Mouse (Mus musculus) cerebellum, adult 2 months (tissue): ENCODE results near the gene Pot1b. TPM values are rescaled to one million over a fixed set of nuclear protein-coding genes. Genes with fewer than 3 reads are reported as not detected.

ENCODE experiments used
- DNase-seq, 2 experiments: peaks; one replicate each; pipeline ENCODE4 v3.0.0; 2021
- H3K27ac ChIP-seq: fragments of 200-500 bp; 2 replicates; pipeline ENCODE4 v1.5.1; 2012; ENCODE audit warnings: low read length, control low read depth, inconsistent platforms; ENCODE audit not compliant: insufficient read depth
- H3K27me3 ChIP-seq: fragments of 200-500 bp; 2 replicates; pipeline ENCODE4 v1.6.1; 2012; ENCODE audit warnings: inconsistent platforms, mild to moderate bottlenecking, low read length, moderate library complexity; ENCODE audit not compliant: control insufficient read depth, insufficient read depth
- H3K4me1 ChIP-seq: fragments of 200-500 bp; 2 replicates; pipeline ENCODE4 v1.6.1; 2011; ENCODE audit warnings: low read length; ENCODE audit not compliant: control insufficient read depth, insufficient read depth
- H3K4me3 ChIP-seq: fragments of 200-500 bp; replicated peaks from 2 replicates; pipeline ENCODE3; 2011; ENCODE audit warnings: mild to moderate bottlenecking, low read depth, low read length, control low read depth; ENCODE audit not compliant: insufficient read depth
- CTCF ChIP-seq: fragments of 200-500 bp; IDR thresholded peaks from 2 replicates; pipeline ENCODE4 v1.5.1; 2011; ENCODE audit warnings: low read depth, mild to moderate bottlenecking, control low read depth, low read length, moderate library complexity, borderline replicate concordance; ENCODE audit not compliant: insufficient read depth
- POLR2A ChIP-seq: fragments of 200-500 bp; IDR thresholded peaks from 2 replicates; pipeline ENCODE4 v1.6.1; 2011; ENCODE audit warnings: low read length, control low read depth, borderline replicate concordance; ENCODE audit not compliant: insufficient read depth
- WGBS: fragments of 180-500 bp; shearing (Covaris S2); methylation state at CpG from one replicate; pipeline ENCODE4 v1.1.7; 2018; 5-methylcytosine and 5-hydroxymethylcytosine counted together
- polyA plus RNA-seq: library from polyadenylated mRNA; depleted of rRNA; stranded (reverse); fragments of >200 nt; gene quantifications from 2 replicates; pipeline ENCODE4 v1.2.3, GENCODE M21; 2012; rRNA removed

Pot1b gene
- 7.1 and 7.4 TPM in 2 replicates for polyA plus RNA-seq

DNA sequence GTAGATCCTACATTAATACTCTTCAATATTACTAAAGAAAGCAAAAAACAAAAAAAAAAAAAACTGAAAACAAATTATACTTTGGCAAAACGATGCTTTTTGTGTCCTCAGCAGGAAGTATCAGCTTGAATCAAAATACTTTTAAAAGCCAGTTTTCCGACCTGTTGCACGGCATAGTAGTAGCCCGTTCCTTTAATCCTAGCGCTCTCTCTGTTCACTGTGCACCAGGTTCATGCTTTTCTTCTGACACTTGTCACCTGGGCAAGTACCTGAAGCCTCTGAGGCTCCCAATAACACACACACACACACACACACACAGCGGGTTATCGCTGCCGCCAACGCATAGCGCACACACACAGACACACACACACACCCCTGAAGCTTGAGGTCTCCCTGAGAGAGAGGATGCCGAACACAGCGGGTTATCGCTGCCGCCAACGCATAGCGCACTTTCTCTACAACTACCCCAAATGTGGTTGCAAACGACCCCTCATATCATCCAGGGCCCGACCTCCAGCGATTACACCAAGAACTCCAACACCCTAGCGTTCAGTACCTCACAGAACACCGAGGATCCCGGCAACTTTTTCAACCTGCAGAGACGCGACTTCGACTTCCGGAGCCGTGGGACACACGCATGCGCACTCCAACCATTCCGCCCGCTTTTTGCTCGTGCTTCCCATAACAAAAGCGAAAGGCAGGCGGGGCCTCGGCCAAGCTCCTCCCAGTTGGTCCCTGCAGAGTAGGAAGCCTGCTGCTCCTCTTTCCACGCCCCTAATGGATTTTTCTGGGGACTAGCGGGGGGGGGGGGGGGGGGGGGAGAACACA lies at the start of gene Pot1b:
Gene Pot1b (minus strand): TSS at position 645 of the 828 bp plus-strand sequence.
- WGBS: under 1% methylated on average over 37 of the region's 37 CpGs
- H3K27me3 ChIP-seq: no peaks in the 10 kb centered on the region
- no peaks in the 10 kb centered on the region for H3K4me1 ChIP-seq
- TF ChIP-seq POLR2A (peak; percentile 24; the same call in 1 of the 2 replicates), CTCF (no peak)
- peak within 1 kb of the TSS; percentile 70 for H3K4me3 ChIP-seq
- no peak within 1 kb of the TSS for H3K27ac ChIP-seq
- peak; percentile 94 to 95 for DNase-seq

DNA sequence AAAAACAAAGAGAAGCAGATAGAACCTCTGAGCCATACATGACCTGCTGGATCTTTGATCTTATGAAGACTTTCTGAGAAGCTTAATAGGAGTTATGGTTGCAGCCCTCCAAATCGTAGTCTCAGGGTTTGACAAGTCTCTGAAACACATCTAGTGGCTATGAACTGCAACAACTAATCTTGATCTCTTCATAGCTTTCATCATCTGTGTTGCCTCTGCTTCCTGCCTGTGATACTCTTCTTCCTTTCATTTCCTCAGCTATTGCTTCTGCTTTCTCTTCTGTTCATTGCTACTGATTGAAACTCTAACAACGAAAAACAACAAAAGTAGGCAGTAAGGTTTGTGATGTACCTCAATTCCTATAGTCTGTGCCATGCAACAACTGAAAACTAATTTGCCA lies 38.7 kb upstream of the Pot1b start:
- Histone ChIP-seq H3K4me3 (no peak overlapping the region), H3K27me3 (no peaks in the 10 kb centered on the region), H3K4me1 (no peaks in the 10 kb centered on the region), H3K27ac (no peak overlapping the region)
- DNase-seq: no peak
- TF ChIP-seq POLR2A: no peak
- 79% methylated on average over 2 of the region's 2 CpGs for WGBS

DNA sequence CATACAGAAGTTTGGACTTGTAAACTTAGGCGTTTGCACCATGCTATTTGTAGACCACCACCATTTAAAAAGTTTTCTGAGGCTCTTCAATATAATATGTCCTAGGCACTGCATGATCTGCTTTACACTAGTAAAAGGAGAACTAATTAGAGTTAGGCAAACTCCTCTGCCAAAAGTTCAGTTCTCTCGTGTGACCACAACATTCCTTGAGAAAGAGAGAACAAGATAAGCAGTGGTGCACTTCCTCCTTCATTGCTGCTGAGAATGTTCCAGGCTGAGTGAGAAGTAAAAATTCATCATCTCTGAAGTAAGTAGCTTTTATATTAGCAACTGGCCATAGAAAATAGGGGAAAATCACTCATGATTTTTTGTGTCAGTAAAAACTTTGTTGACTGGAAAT lies 37.4 kb upstream of the Pot1b start, which contains the start of gene Adgre4:
Gene Adgre4 (plus strand): TSS at position 199 of the 400 bp plus-strand sequence.
- H3K4me1 ChIP-seq: no peaks in the 10 kb centered on the region
- TF ChIP-seq POLR2A (no peak), CTCF (no peak)
- H3K27ac ChIP-seq: no peak within 1 kb of the TSS
- no peak within 1 kb of the TSS for H3K4me3 ChIP-seq
- WGBS: 66% methylated on average over 2 of the region's 2 CpGs
- no peak for DNase-seq
- no peaks in the 10 kb centered on the region for H3K27me3 ChIP-seq

DNA sequence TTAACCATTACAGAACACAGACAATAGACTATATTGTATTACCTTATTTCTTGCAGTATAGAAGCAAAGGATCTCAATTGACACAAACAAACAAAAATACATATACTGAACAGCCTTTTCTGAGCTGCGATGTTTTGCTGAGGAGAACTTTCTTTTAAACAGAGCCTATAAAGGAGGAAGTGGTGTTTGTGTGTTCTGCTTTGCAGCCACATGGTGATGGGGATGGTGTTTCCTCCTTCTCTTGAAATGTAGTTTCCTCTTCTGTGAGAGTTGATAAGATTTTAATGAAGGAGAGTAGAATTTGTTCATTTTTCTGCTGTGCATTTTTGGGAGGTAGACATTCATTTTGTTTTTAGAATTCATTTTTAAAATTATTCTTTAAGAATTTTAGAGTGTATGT lies 24.2 kb upstream of the Pot1b start:
- no peak overlapping the region for H3K4me3 ChIP-seq
- 79% methylated on average over 1 of the region's 1 CpGs for WGBS
- no peak overlapping the region for H3K27ac ChIP-seq
- TF ChIP-seq CTCF (no peak), POLR2A (no peak)
- H3K27me3 ChIP-seq: no peaks in the 10 kb centered on the region
- DNase-seq: no peak
- H3K4me1 ChIP-seq: no peaks in the 10 kb centered on the region

DNA sequence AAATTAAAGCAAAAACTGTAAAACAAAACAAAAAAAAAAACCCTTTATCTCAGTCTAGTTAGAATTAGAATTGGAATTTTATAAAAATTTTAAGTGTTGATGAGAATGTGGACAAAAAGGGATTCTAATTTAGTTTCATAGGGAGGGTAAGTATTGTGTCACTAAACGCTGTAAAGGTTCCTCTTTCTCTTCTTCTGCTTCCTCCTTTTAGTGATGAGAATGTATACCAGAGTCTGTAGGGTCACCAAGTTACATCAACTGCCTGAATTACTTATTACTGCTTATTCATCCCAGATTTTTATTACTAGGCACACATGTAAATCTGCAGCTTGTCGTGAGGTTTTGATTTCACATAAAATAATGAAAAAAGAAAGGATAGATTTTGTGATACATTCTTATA lies 13.8 kb upstream of the Pot1b start:
- H3K4me1 ChIP-seq: no peaks in the 10 kb centered on the region
- H3K27me3 ChIP-seq: no peaks in the 10 kb centered on the region
- no peak for DNase-seq
- 75% methylated on average over 2 of the region's 2 CpGs for WGBS
- TF ChIP-seq CTCF (no peak), POLR2A (no peak)
- H3K4me3 ChIP-seq: no peak overlapping the region
- no peak overlapping the region for H3K27ac ChIP-seq

DNA sequence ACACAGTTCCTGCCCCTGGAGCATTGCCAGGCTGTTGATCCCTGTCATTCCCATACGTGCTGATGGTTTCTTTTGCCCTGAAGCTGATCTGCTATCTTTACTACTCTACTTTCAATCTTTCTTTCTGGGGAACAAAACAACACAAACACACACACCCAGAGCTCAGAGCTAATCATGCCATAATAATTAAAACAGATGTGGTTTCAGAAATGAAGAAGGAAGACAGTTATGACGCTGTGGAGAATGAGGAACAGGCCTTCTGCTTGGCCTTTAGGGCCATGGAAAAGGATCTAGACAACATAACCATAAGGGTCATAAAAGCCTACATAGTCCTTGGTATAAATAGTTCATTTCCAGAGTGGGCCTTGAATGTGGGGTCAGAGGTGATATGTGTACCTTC lies 9.8 kb upstream of the Pot1b start:
- Histone ChIP-seq H3K4me3 (no peak overlapping the region), H3K27ac (no peak overlapping the region), H3K27me3 (no peaks in the 10 kb centered on the region), H3K4me1 (no peaks in the 10 kb centered on the region)
- peak in 1 of 2 experiments; percentile 10 for DNase-seq
- WGBS: 43% methylated on average over 2 of the region's 2 CpGs
- TF ChIP-seq CTCF: no peak
- TF ChIP-seq POLR2A: no peak

DNA sequence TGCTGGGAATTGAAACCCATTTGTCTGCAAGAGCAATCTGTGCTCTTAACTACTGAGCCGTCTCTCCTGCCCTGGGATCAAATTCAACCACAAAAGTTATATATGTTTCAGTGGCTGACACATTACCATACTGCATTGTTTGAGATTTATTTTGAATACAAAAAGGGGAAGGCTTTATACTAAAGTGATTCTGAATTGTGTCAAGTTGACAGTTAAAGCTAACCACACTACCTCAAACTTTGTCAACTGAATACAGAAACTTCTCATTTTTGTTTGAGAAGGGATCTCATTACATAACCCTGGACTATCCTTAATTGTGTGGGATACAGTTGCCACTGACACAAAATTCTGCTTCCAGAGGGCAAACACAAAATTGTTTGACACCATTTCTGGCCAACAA lies 8.8 kb upstream of the Pot1b start:
- 83% methylated on average over 1 of the region's 1 CpGs for WGBS
- TF ChIP-seq CTCF (no peak), POLR2A (no peak)

DNA sequence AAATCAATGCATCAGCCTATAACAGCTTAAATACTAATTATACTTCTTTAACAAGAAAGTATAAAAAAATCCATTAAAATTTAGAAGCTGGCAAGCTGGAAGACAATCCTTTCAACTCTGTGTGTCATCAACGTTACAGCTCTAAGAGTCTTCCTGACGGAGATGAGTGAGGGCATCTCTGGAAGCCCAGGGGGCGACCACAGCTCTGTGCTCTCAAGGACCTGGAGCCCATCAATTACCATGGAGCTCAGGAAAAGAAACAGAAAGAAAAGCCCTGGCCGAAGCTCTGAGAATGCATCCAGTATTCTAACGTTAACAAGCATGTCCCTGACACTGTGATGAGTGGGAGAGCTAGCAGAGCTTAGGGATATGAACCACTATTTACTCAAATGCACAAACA lies 9.6 kb downstream of the Pot1b start:
- WGBS: 79% methylated on average over 5 of the region's 5 CpGs
- TF ChIP-seq POLR2A (no peak), CTCF (no peak)

More for the DNA sequence above, 8.8 kb upstream of the Pot1b start:
- no peak overlapping the region for H3K4me3 ChIP-seq
- H3K27ac ChIP-seq: no peak overlapping the region
- DNase-seq: no peak
- no peaks in the 10 kb centered on the region for H3K4me1 ChIP-seq
- no peaks in the 10 kb centered on the region for H3K27me3 ChIP-seq

More for the DNA sequence above, 9.6 kb downstream of the Pot1b start:
- Histone ChIP-seq H3K4me1 (no peaks in the 10 kb centered on the region), H3K27me3 (no peaks in the 10 kb centered on the region), H3K4me3 (no peak overlapping the region), H3K27ac (no peak overlapping the region)
- no peak for DNase-seq
